Mouse (Mus musculus): Measurements from ENCODE around the gene Arl10. TPM values are rescaled to one million over a fixed set of nuclear protein-coding genes. Genes with fewer than 3 reads are reported as not detected.

Gene Arl10
- total and polyA plus RNA-seq, 2 experiments from 2014 or later = 80.2 to 161 TPM

DNA sequence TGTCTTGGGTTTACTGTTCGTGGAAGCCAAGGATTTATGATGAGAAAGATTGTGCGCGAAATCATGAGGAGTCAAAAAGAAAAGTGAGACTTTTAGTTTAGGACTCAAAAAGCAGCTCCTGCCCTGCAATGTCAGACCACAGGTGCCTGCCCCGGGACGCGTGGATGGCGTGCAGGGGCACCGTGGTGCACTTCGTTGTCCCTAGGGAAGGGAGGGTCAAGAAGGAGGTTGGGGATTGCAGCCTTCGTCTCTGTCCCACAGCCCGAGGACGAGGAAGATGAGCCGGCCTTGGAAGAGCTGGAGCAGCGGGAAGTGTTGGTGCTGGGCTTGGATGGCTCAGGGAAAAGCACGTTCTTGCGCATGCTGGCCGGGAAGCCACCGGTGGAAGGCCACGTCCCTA is 674 bp downstream of the Arl10 start:
- H3K9me3 ChIP-seq (ENCODE audit: low read length) = no peaks in the 10 kb centered on the region
- 0 out of 2 replicates have a peak, but pooled peaks have one; percentile 11 for ATAC-seq (ENCODE audit: low FRiP score)
- peaks cover 23% of the 10 kb centered on the region for H3K36me3 ChIP-seq (ENCODE audit: insufficient read depth, low read length)
- peak overlapping the region; percentile 90 for H3K4me2 ChIP-seq (ENCODE audit: low read depth, low read length, poor library complexity, severe bottlenecking)
- peak overlapping the region; percentile 91 for H3K9ac ChIP-seq (replicated peaks; ENCODE audit: low read length, poor library complexity, severe bottlenecking)
- no peak for TF ChIP-seq CTCF (IDR thresholded peaks at IDR 0.05)
- H3K27me3 ChIP-seq (ENCODE audit: insufficient read depth, low read length) = no peaks in the 10 kb centered on the region
- H3K27ac ChIP-seq (ENCODE audit: low read depth, low read length) = peak overlapping the region; percentile 77; the same call in 1 of the 2 replicates
- WGBS = 3% methylated on average over 19 of the region's 19 CpGs
- peaks cover 8% of the 10 kb centered on the region; the same call in 1 of the 2 replicates for H3K4me1 ChIP-seq (ENCODE audit: insufficient read depth, low read length)
- peak overlapping the region; percentile 89 for H3K4me3 ChIP-seq (ENCODE audit: low read depth, low read length)
- no peak for DNase-seq (ENCODE audit: low spot score)

DNA sequence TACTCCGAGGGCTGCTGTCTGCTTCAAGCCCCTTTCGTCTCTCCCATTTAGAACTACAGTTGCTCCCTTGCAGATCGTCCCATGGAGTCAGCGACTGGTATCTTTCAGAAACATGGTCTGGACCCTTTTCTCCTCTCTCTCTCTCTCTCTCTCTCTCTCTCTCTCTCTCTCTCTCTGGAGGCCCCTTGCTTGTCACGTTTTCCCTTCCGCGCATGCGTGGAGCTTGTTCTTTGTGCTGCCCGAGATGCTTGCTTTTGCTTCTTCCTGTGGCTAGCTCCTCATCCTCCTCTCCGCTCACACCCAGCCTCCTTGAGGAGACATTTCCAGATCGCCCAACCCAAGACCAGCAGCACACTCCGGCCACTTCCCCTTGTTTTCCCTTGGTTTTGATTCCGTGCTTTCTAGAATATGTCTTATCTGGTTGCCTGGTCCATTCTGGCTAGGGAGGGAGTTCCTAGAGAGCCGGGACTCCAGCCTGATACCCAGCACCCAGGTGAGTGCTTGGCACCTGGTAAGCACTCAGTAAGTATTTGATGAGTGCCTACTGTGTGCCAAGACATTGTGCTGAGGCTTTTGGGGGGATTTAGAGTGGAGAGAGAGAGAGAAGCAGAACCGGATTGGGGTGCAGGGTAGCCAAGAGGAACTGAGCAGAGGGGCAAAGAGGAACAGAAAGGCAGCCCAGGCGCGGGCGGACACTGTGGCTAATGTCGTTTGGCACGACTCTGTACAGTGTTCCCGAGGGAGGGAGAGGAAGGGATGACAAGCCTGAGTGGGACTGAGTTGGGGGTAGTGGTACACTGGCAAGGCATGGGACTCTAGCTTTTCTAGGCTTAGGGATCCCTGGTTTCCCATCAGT is 3.1 kb downstream of the Arl10 start:
- Histone ChIP-seq H3K27ac (ENCODE audit: low read depth, low read length) (peak overlapping the region; percentile 26; the same call in 1 of the 2 replicates), H3K4me3 (ENCODE audit: low read depth, low read length) (no peak overlapping the region), H3K4me2 (ENCODE audit: low read depth, low read length, poor library complexity, severe bottlenecking) (no peak overlapping the region), H3K9ac (replicated peaks; ENCODE audit: low read length, poor library complexity, severe bottlenecking) (no peak overlapping the region), H3K9me3 (ENCODE audit: low read length) (no peaks in the 10 kb centered on the region), H3K27me3 (ENCODE audit: insufficient read depth, low read length) (no peaks in the 10 kb centered on the region), H3K4me1 (ENCODE audit: insufficient read depth, low read length) (peaks cover 8% of the 10 kb centered on the region; the same call in 1 of the 2 replicates), H3K36me3 (ENCODE audit: insufficient read depth, low read length) (peaks cover 38% of the 10 kb centered on the region)
- no peak for ATAC-seq (ENCODE audit: low FRiP score)
- no peak for TF ChIP-seq CTCF (IDR thresholded peaks at IDR 0.05)
- DNase-seq (ENCODE audit: low spot score) = no peak
- 81% methylated on average over 21 of the region's 21 CpGs for WGBS

DNA sequence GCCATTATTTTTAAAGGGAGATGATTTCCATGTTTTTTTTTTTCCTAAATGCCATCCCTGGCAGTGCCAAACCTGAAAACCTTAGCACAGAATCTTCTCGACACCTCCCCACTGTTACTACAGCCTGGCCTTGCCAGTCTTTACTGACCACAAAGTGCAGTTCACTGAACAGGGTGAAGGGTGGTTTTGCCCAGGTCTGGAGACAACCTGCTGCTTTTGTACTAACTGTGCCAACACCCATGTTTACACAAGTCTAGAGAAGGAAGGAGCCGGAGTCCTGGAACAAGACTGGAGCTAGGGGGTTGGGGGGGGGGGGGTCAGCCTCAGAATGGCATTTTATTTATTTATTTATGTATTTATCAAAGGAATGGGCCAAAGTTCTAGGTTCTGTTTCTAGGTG is 6.6 kb downstream of the Arl10 start:
- H3K4me1 ChIP-seq (ENCODE audit: insufficient read depth, low read length) = no peaks in the 10 kb centered on the region
- no peak overlapping the region for H3K4me3 ChIP-seq (ENCODE audit: low read depth, low read length)
- TF ChIP-seq CTCF (IDR thresholded peaks at IDR 0.05) = no peak
- no peak overlapping the region for H3K27ac ChIP-seq (ENCODE audit: low read depth, low read length)
- no peak overlapping the region for H3K4me2 ChIP-seq (ENCODE audit: low read depth, low read length, poor library complexity, severe bottlenecking)
- 68% methylated on average over 2 of the region's 2 CpGs for WGBS
- H3K36me3 ChIP-seq (ENCODE audit: insufficient read depth, low read length) = peaks cover 62% of the 10 kb centered on the region
- H3K9me3 ChIP-seq (ENCODE audit: low read length) = no peaks in the 10 kb centered on the region
- no peak for DNase-seq (ENCODE audit: low spot score)
- H3K9ac ChIP-seq (replicated peaks; ENCODE audit: low read length, poor library complexity, severe bottlenecking) = no peak overlapping the region
- ATAC-seq (ENCODE audit: low FRiP score) = no peak
- no peaks in the 10 kb centered on the region for H3K27me3 ChIP-seq (ENCODE audit: insufficient read depth, low read length)

DNA sequence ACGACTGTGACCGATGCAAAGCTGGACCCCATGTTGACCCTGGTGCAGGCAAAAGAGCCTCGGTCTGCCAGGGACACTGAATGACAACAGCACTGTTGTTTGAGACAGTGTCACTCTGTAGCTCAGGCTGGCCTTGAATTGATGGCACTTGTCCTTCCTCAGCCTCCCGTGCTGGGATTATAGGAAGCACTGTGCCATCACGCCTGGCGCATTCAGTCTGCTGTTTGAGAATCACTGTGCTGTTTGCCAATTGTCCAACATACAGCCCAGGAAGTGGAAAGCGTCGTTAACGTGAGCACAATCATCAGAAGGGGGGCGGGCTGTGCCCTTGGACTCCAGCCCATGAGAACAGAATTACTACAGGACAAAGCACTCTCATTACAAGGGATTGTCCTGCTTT is 7.3 kb downstream of the Arl10 start:
- 68% methylated on average over 10 of the region's 10 CpGs for WGBS
- H3K4me1 ChIP-seq (ENCODE audit: insufficient read depth, low read length) = no peaks in the 10 kb centered on the region
- H3K4me2 ChIP-seq (ENCODE audit: low read depth, low read length, poor library complexity, severe bottlenecking) = no peak overlapping the region
- no peak overlapping the region for H3K27ac ChIP-seq (ENCODE audit: low read depth, low read length)
- no peaks in the 10 kb centered on the region for H3K9me3 ChIP-seq (ENCODE audit: low read length)
- H3K27me3 ChIP-seq (ENCODE audit: insufficient read depth, low read length) = no peaks in the 10 kb centered on the region
- no peak for DNase-seq (ENCODE audit: low spot score)
- no peak overlapping the region for H3K4me3 ChIP-seq (ENCODE audit: low read depth, low read length)
- peaks cover 62% of the 10 kb centered on the region for H3K36me3 ChIP-seq (ENCODE audit: insufficient read depth, low read length)
- ATAC-seq (ENCODE audit: low FRiP score) = no peak
- no peak overlapping the region for H3K9ac ChIP-seq (replicated peaks; ENCODE audit: low read length, poor library complexity, severe bottlenecking)
- TF ChIP-seq CTCF (IDR thresholded peaks at IDR 0.05) = no peak

DNA sequence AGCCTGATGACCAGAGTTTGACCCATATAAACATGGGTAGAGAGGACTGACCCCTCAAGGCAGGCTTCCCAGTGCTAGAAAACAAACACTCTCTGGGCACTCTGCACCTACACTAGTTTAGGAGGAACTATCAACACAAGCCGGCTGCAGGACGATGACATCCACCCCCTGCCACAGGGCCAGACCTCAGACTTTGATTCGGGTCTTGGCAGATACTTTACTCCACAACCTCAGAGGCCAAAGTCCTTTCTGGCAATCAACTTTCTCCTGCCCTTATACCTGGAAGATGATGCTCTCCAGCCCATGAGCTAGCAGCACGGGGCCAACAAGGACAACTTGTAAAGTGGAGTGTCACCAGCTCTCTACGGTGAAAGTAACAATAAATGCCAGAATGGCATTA is 8.0 kb downstream of the Arl10 start:
- WGBS = 93% methylated on average over 5 of the region's 5 CpGs
- no peaks in the 10 kb centered on the region for H3K9me3 ChIP-seq (ENCODE audit: low read length)
- no peaks in the 10 kb centered on the region for H3K4me1 ChIP-seq (ENCODE audit: insufficient read depth, low read length)
- no peak for TF ChIP-seq CTCF (IDR thresholded peaks at IDR 0.05)
- DNase-seq (ENCODE audit: low spot score) (no peak), ATAC-seq (ENCODE audit: low FRiP score) (no peak)
- no peak overlapping the region for H3K4me2 ChIP-seq (ENCODE audit: low read depth, low read length, poor library complexity, severe bottlenecking)
- no peak overlapping the region for H3K27ac ChIP-seq (ENCODE audit: low read depth, low read length)
- H3K36me3 ChIP-seq (ENCODE audit: insufficient read depth, low read length) = peaks cover 60% of the 10 kb centered on the region
- H3K9ac ChIP-seq (replicated peaks; ENCODE audit: low read length, poor library complexity, severe bottlenecking) = no peak overlapping the region
- H3K27me3 ChIP-seq (ENCODE audit: insufficient read depth, low read length) = no peaks in the 10 kb centered on the region
- H3K4me3 ChIP-seq (ENCODE audit: low read depth, low read length) = no peak overlapping the region

DNA sequence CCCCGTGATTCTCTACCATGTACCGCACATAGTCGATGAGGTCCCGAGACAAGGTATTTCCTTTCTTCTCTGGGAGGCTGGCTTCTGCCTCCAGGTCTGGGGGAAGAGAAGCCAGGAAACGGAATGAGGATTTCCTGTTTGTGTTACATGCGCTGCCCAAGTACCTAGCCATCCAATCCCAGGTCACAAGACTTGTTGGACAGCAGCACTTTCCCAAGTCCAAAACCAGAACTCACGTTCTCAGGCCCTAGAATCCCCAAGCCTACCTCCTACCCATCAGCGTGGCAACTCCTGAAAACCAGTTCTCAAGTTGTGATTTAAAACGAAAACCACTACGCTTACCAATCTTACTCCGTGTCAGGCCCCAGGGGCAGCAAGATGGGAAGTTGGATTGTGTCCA is 11.0 kb downstream of the Arl10 start:
- TF ChIP-seq CTCF (IDR thresholded peaks at IDR 0.05) = no peak
- DNase-seq (ENCODE audit: low spot score) (no peak), ATAC-seq (ENCODE audit: low FRiP score) (no peak)
- no peaks in the 10 kb centered on the region for H3K27me3 ChIP-seq (ENCODE audit: insufficient read depth, low read length)
- H3K4me1 ChIP-seq (ENCODE audit: insufficient read depth, low read length) = peaks cover 2% of the 10 kb centered on the region; the same call in 1 of the 2 replicates
- no peak overlapping the region for H3K27ac ChIP-seq (ENCODE audit: low read depth, low read length)
- no peak overlapping the region for H3K9ac ChIP-seq (replicated peaks; ENCODE audit: low read length, poor library complexity, severe bottlenecking)
- no peak overlapping the region for H3K4me2 ChIP-seq (ENCODE audit: low read depth, low read length, poor library complexity, severe bottlenecking)
- peaks cover 35% of the 10 kb centered on the region for H3K36me3 ChIP-seq (ENCODE audit: insufficient read depth, low read length)
- H3K4me3 ChIP-seq (ENCODE audit: low read depth, low read length) = no peak overlapping the region
- no peaks in the 10 kb centered on the region for H3K9me3 ChIP-seq (ENCODE audit: low read length)
- whole genome bisulfite sequencing = 90% methylated on average over 11 of the region's 11 CpGs

Data from midbrain, postnatal 0 days (tissue).